Mouse (Mus musculus) bone marrow, adult 2 months (tissue): ENCODE results near the gene Cacna1c.

Source experiments
- CTCF ChIP-seq: fragments of 200-500 bp; IDR thresholded peaks from 2 replicates; pipeline ENCODE4 v1.5.1; 2011; ENCODE audit warnings: low read length, control low read depth; ENCODE audit not compliant: control insufficient read depth, insufficient read depth
- POLR2A ChIP-seq: fragments of 200-500 bp; IDR thresholded peaks from 2 replicates; pipeline ENCODE4 v1.6.1; 2011; ENCODE audit warnings: low read depth, mild to moderate bottlenecking, control low read depth, low read length, borderline replicate concordance; ENCODE audit not compliant: control insufficient read depth

DNA sequence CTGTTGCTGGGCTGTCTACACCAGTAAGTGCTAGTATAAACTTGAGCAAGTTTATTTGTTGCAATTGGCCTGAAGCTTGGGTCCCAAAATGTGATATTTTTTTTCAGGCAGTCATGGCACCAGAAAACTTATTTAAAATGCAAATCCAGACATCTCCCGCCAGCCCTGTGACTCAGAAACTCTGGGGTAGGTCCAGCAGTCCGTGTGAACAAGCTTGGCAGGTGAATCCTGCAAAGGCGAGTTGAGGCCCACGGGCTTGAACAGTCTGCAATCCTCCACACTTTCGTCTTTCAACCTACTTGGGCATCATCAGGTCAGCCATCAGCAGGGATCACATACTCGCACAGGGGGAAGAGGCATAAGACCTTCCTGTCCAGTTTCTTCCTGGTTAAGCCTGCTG lies 344.1 kb downstream of the Cacna1c start:
- no peak for TF ChIP-seq CTCF
- no peak for TF ChIP-seq POLR2A
